Comparison of ENCODE assay signal across 15 mouse cellular contexts in the genomic region with DNA sequence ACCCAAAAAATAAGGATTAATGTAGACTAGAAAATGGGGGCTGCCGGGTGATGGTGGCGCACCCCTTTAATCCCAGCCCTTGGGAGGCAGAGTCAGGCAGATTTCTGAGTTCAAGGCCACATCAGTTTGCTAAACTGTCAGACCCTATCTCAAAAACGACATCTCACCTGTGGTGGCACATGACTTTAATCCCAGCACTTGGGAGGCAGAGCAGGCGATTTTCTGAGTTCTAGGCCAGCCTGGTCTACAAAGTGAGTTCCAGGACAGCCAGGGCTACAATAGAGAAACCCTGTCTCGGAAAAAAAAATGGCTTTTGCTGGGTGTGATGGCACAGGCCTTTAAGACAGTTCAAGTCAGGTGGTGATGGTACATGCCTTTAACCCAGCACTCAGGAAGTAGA.
"Had no signal": no experiment of that assay in that cellular context is flagged by ENCODE, and none has a peak within 500 bp of the region (broad histone marks: within the 10 kb centered on the region; RNA-seq: fewer than 3 reads in every experiment).

No protein-coding gene starts in this region.

- H3K27ac ChIP-seq: neural tube, embryonic 15.5 days; stomach, embryonic 15.5 days; stomach, postnatal 0 days had no signal

- DNase-seq: retina, postnatal 1 day; right cerebral cortex, adult 18-20 months; right cerebral cortex, postnatal 14 days; right cerebral cortex, postnatal 25 days; right cerebral cortex, postnatal 4 days; spleen, adult 18-20 months; thymus, adult 18-20 months; thymus, adult 2 months; thymus, postnatal 14 days; thymus, postnatal 25 days; thymus, postnatal 36 days; thymus, postnatal 4 days had no signal

- H3K4me1 ChIP-seq: stomach, embryonic 15.5 days had no signal

- H3K27me3 ChIP-seq: neural tube, embryonic 15.5 days; stomach, embryonic 15.5 days had no signal

- H3K4me2 ChIP-seq: neural tube, embryonic 15.5 days; stomach, embryonic 15.5 days had no signal

- H3K9me3 ChIP-seq: neural tube, embryonic 15.5 days; stomach, embryonic 15.5 days had no signal

- H3K9ac ChIP-seq: neural tube, embryonic 15.5 days; stomach, embryonic 15.5 days had no signal

- H3K4me3 ChIP-seq: neural tube, embryonic 15.5 days; stomach, embryonic 15.5 days had no signal

- H3K36me3 ChIP-seq: neural tube, embryonic 15.5 days; stomach, embryonic 15.5 days had no signal
